Mouse (Mus musculus) thymus, adult 2 months (tissue): ENCODE results near the gene Fam161a.

Experiments used
- CTCF ChIP-seq: fragments of 200-500 bp; IDR thresholded peaks from 2 replicates; pipeline ENCODE4 v1.5.1; 2012; ENCODE audit warnings: mild to moderate bottlenecking, control low read depth, low read length, moderate library complexity, borderline replicate concordance; ENCODE audit not compliant: control insufficient read depth, poor library complexity, insufficient read depth; ENCODE audit errors: extremely low read depth
- POLR2A ChIP-seq: fragments of 200-500 bp; IDR thresholded peaks from 2 replicates; pipeline ENCODE4 v1.6.1; 2012; ENCODE audit warnings: mild to moderate bottlenecking, low read length, control low read depth, moderate library complexity; ENCODE audit not compliant: control insufficient read depth, poor library complexity, insufficient read depth; ENCODE audit errors: extremely low read depth

GRCm38 (mm10) chr11:22991218-22991835, 16.0 kb upstream of the Fam161a start:
- no peak for TF ChIP-seq POLR2A
- no peak for TF ChIP-seq CTCF
